Mouse (Mus musculus): ENCODE measurements around the gene 2310061I04Rik. TPM values are rescaled to one million over a fixed set of nuclear protein-coding genes. Genes with fewer than 3 reads are reported as not detected.

2310061I04Rik gene
- 107 and 160 TPM in 2 replicates for total RNA-seq (2014; fragmentation: Nextera tagmentation)
- total RNA-seq (2017), result 8.1 and 10.9 TPM in 2 replicates

DNA sequence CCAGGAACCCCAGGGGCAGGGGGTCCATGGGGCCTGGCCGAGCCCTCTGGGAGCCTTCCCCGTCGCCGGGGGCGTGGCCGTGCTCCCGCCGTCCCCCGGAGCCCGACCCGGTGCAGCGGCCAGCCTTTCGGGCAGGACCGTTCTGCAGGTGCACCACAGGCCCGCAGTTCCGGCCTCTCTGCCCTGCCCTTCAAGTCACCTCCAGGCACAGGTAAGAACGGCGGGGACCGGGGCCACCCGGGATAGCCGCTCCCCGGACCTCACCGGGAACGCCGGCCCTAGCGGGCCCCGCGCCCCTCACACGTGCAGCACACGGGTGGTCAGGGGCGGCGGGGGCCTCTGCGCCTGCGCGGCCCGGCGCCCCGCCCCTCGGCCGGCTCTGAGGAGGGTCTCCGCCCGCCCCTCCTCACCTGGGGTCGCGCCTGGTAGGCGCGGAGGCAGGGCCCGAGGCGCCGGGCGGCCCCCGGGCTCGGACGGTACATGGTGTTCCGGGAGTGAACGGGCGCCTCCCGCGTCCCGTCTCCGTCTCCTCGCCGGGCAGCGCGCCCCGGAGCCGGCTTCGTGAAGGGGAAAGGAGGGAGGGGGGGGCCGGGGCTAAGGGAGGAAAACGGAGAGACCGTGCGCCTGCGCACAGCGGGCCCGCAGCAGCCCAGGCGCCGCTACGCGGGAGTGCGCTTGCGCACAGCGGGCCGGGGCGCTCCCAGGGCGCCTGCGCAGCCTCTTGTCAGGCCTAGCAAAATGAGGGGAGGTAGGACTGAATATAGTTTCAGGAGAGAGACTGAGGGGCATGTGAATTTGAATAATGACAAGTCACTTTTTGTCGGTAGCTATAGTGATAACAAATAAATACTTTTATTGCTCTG, at the start of gene 2310061I04Rik:
2310061I04Rik (minus strand) TSS at position 651 of the 863 bp plus-strand sequence.
- peak; percentile 51 for ATAC-seq (replicated peaks; ENCODE audit: low FRiP score, low TSS enrichment, poor library complexity, severe bottlenecking)

- no peak for ATAC-seq (replicated peaks; ENCODE audit: low FRiP score, low TSS enrichment, poor library complexity, severe bottlenecking)
Measured at GRCm38 (mm10) chr17:35939941-35940340, 42.7 kb upstream of the 2310061I04Rik start.

GRCm38 (mm10) chr17:35939108-35939507, 41.9 kb upstream of the 2310061I04Rik start:
- no peak for ATAC-seq (replicated peaks; ENCODE audit: low FRiP score, low TSS enrichment, poor library complexity, severe bottlenecking)

- ATAC-seq (replicated peaks; ENCODE audit: low FRiP score, low TSS enrichment, poor library complexity, severe bottlenecking), result peak; percentile 86
Measured at GRCm38 (mm10) chr17:35937700-35938348, 40.6 kb upstream of the 2310061I04Rik start.

DNA sequence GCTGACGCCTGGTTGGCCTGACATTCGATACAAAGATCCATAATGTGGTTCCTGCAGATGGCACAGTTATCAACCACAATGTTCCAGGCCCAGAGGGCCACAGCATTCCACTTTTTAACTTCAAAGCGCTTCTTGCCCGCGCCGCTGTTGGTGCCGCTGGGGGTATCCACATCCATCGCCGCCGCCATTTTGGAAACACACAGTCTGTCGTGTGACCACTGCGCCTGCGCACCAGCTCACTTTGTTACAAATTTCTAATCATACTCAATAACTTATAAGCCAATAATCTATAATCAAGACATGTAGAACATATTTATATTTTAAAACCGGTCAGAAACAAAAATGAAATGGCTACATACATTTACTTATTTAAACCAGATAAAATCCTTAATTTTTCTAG, 38.5 kb upstream of the 2310061I04Rik start:
- peak; percentile 78 for ATAC-seq (replicated peaks; ENCODE audit: low FRiP score, low TSS enrichment, poor library complexity, severe bottlenecking)

- no peak for ATAC-seq (replicated peaks; ENCODE audit: low FRiP score, low TSS enrichment, poor library complexity, severe bottlenecking)
Measured at GRCm38 (mm10) chr17:35932608-35933007, 35.4 kb upstream of the 2310061I04Rik start.

DNA sequence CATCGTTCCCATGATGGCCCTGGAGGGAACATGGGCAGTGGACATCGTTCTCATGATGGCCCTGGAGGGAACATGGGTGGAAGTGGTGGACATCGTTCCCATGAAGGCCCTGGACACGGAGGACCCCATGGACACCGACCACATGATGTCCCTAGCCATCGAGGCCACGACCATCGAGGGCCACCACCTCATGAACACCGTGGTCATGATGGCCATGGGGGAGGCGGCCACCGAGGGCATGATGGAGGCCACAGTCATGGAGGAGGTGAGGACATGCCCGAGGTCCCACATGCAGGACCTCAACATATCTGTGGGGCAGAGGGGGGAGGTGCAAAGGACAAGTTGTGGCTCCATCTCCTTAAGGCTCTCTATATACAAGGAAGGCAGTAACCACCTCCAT, 33.4 kb upstream of the 2310061I04Rik start:
- ATAC-seq (replicated peaks; ENCODE audit: low FRiP score, low TSS enrichment, poor library complexity, severe bottlenecking), result no peak

GRCm38 (mm10) chr17:35929534-35929933, 32.3 kb upstream of the 2310061I04Rik start:
- ATAC-seq (replicated peaks; ENCODE audit: low FRiP score, low TSS enrichment, poor library complexity, severe bottlenecking), result no peak

GRCm38 (mm10) chr17:35927471-35927870, 30.2 kb upstream of the 2310061I04Rik start:
- peak; percentile 68 for ATAC-seq (replicated peaks; ENCODE audit: low FRiP score, low TSS enrichment, poor library complexity, severe bottlenecking)

- ATAC-seq (replicated peaks; ENCODE audit: low FRiP score, low TSS enrichment, poor library complexity, severe bottlenecking), result no peak
Measured at GRCm38 (mm10) chr17:35923281-35923680, 26.1 kb upstream of the 2310061I04Rik start.

DNA sequence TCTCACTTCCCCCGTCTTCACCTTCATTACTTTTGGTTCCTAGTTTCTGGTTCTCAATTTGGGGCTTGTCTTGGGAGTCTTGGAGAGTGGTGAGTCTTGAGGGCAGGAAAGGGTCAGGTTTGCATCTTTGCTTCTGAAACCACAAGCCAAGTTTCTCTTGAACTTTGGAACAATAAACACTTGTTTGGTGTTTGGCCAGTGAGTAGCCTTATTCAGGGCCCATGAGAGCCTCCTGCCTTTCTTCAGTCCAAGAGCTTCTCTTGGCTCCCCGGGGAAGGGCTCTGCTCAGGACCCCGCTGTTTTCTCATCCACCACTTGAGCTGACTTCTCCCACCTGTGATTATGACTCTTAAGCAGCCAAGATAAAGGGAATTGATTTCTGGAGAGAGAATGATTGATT, 25.3 kb upstream of the 2310061I04Rik start:
- no peak for ATAC-seq (replicated peaks; ENCODE audit: low FRiP score, low TSS enrichment, poor library complexity, severe bottlenecking)

- no peak for ATAC-seq (replicated peaks; ENCODE audit: low FRiP score, low TSS enrichment, poor library complexity, severe bottlenecking)
Measured at GRCm38 (mm10) chr17:35921710-35922109, 24.5 kb upstream of the 2310061I04Rik start.

DNA sequence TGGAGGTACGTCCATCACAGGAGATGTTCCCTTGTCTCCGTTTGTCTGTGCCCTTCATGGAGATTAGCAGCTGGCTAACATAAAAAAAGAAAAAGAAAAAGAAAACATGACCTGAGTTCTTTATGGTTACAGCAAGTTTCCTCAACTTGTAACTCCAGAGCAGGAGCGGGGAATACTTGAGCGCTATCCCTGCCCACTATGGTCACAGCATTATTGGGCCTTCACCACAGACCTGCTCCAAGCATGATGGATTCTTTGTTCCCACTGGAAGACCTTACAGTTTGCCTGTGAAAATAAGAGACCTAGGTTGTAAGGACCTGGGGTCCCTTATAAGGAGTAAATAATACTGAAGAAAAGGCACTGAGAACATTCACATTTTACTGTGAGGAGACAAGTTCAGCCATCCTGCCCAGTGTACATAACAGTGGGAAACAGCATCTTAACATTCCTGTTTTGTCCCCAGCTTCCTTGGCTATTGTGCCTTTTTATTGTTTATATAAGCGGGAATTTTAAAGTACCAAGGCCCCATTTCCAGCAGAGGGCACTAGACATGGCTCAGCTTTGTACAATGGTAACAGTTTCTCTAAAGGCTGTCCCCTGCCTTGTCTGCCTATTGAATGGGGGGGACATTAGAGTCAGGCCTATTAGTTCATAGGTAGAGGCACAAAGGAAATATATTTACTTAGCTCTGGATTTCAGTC, 23.8 kb upstream of the 2310061I04Rik start:
- no peak for ATAC-seq (replicated peaks; ENCODE audit: low FRiP score, low TSS enrichment, poor library complexity, severe bottlenecking)

DNA sequence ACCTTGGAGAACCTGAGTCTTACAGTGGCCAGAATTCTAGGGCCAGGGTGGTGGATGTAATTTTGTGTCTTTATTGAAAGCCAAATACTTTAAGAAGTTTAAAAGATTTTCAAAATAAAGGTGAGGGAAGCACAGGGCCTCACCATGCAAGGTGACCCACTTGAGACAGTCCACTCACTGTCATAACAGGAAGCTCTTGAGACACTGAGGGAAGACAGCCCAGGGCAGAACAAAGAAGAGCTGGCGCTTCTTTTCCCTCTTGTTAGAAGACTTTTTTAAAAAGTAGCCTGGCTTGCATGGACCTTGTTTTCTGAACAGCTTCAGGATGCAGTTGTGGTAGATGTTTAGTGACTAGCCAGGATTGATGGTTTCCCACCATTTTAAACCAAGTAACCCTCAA, 23.2 kb upstream of the 2310061I04Rik start:
- ATAC-seq (replicated peaks; ENCODE audit: low FRiP score, low TSS enrichment, poor library complexity, severe bottlenecking), result no peak

DNA sequence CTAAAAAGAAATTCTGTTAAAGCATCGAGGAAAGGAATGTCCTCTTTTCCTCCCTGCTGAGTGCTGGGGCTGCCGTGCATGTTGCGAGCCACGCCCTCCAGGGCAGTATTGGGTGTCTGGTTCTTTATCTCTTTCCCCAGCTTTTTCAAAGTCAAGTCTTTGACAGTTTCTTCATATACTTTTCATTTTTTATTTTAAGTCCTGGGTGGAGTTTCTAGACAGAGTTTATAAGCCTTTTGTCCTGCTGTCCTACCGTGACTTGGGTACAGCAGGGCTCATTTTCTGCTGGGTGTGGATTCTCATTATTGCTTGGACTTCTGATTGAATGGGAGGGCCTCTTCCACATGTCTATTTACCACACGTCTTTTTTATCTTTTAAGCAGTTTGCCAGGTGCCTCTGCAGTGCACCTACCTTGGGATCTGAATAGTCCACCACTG, 22.7 kb upstream of the 2310061I04Rik start:
- peak; percentile 10 for ATAC-seq (replicated peaks; ENCODE audit: low FRiP score, low TSS enrichment, poor library complexity, severe bottlenecking)

- peak; percentile 45 for ATAC-seq (replicated peaks; ENCODE audit: low FRiP score, low TSS enrichment, poor library complexity, severe bottlenecking)
Measured at GRCm38 (mm10) chr17:35919060-35919715, 22.0 kb upstream of the 2310061I04Rik start.

GRCm38 (mm10) chr17:35918276-35919059, 21.2 kb upstream of the 2310061I04Rik start:
- ATAC-seq (replicated peaks; ENCODE audit: low FRiP score, low TSS enrichment, poor library complexity, severe bottlenecking), result no peak

DNA sequence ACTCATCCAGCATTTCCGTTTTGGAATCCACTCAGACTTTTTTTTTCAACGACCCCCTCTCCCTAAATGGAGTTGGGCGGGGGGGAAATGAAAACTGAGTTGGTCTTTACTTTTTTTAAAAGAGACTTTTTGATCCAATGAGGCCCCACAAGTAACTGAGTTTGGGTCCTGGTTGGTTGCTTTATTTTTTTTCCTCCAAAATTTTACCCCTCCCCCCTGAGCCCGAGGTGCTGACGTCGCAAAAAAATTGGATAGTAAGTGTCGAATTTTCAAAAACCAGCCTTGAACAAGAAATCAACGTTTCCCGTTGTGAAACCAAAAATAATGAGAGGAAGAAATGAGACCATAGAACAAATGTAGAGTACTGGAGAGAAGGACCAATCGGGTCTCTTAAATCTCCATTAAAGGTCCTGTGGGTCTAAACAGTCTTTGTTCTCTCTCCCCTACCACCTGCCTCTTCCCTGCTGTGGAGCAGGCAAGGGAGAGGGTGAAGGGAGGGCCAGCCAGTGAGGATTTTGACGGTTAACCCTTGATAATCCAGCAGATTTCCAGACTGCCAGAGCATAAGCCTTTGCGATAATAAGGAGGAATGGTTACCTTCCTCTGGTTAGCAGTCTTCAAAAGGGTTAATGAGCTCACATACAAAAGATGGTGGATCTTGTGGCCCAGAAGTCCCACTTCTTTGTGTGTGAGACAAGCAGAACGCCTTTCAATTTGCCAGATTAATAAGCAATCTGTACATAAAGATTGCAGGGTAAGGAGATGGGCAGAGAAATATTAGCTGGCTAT, 20.4 kb upstream of the 2310061I04Rik start:
- ATAC-seq (replicated peaks; ENCODE audit: low FRiP score, low TSS enrichment, poor library complexity, severe bottlenecking), result no peak

All from megakaryocyte-erythroid progenitor cell, adult 5-6 weeks (primary cell).